Comparison of ENCODE assay signal across 14 mouse cellular contexts in genomic region chr10:68324061-68324460, GRCm38 (mm10). TPM values are rescaled to one million over a fixed set of nuclear protein-coding genes. Genes with fewer than 3 reads are reported as not detected.
DNase-seq lines count a peak whose midpoint lies in the region; ATAC-seq and TF ChIP-seq lines count a peak whose summit lies in the region.
"Had no signal": no experiment of that assay in that cellular context is flagged by ENCODE, and none has a peak within 500 bp of the region (broad histone marks: within the 10 kb centered on the region; RNA-seq: fewer than 3 reads in every experiment).

No protein-coding gene starts in this region.

- no peaks in the 10 kb centered on the region for H3K27me3 ChIP-seq in intestine, embryonic 14.5 days (replicated peaks; ENCODE audit: control insufficient read depth, insufficient read depth, low read length)
- H3K27me3 ChIP-seq in intestine, embryonic 16.5 days (replicated peaks; ENCODE audit: control insufficient read depth, insufficient read depth, low read length) = no peaks in the 10 kb centered on the region
- H3K27me3 ChIP-seq in midbrain, embryonic 14.5 days (ENCODE audit: control insufficient read depth, insufficient read depth, low read length) = no peaks in the 10 kb centered on the region
- no peaks in the 10 kb centered on the region for H3K27me3 ChIP-seq in midbrain, embryonic 11.5 days (ENCODE audit: control insufficient read depth, insufficient read depth, low read length)
- no peaks in the 10 kb centered on the region for H3K27me3 ChIP-seq in midbrain, postnatal 0 days (ENCODE audit: insufficient read depth, low read length)
- H3K27me3 ChIP-seq: kidney, embryonic 15.5 days; liver, embryonic 15.5 days had no signal

- H3K4me2 ChIP-seq in intestine, embryonic 14.5 days (ENCODE audit: low read length) = no peak overlapping the region
- H3K4me2 ChIP-seq in intestine, embryonic 16.5 days (ENCODE audit: low read depth, low read length) = no peak overlapping the region
- H3K4me2 ChIP-seq in midbrain, embryonic 14.5 days (ENCODE audit: low read length) = peak overlapping the region; percentile 24; the same call in 1 of the 2 replicates
- no peak overlapping the region for H3K4me2 ChIP-seq in midbrain, embryonic 11.5 days
- H3K4me2 ChIP-seq in midbrain, postnatal 0 days (ENCODE audit: low read depth, low read length, poor library complexity, severe bottlenecking) = peak overlapping the region; percentile 32
- H3K4me2 ChIP-seq: kidney, embryonic 15.5 days; liver, embryonic 15.5 days had no signal

- H3K4me3 ChIP-seq in intestine, embryonic 14.5 days (ENCODE audit: low read depth, low read length) = no peak overlapping the region
- no peak overlapping the region for H3K4me3 ChIP-seq in intestine, embryonic 16.5 days (ENCODE audit: low read length)
- no peak overlapping the region for H3K4me3 ChIP-seq in midbrain, embryonic 14.5 days (replicated peaks; ENCODE audit: low read depth, low read length)
- no peak overlapping the region for H3K4me3 ChIP-seq in midbrain, embryonic 11.5 days (ENCODE audit: low read depth, low read length)
- H3K4me3 ChIP-seq in midbrain, postnatal 0 days (ENCODE audit: low read depth, low read length) = peak overlapping the region; percentile 8; the same call in 1 of the 2 replicates
- H3K4me3 ChIP-seq: kidney, embryonic 15.5 days; liver, embryonic 15.5 days had no signal

- H3K27ac ChIP-seq in intestine, embryonic 14.5 days (ENCODE audit: low read depth) = no peak overlapping the region
- no peak overlapping the region for H3K27ac ChIP-seq in intestine, embryonic 16.5 days (ENCODE audit: low read length)
- no peak overlapping the region for H3K27ac ChIP-seq in midbrain, embryonic 14.5 days (replicated peaks; ENCODE audit: low read depth, low read length)
- no peak overlapping the region for H3K27ac ChIP-seq in midbrain, embryonic 11.5 days (ENCODE audit: low read depth, low read length)
- no peak overlapping the region for H3K27ac ChIP-seq in midbrain, postnatal 0 days (ENCODE audit: low read depth, low read length)
- H3K27ac ChIP-seq: kidney, embryonic 15.5 days; liver, embryonic 15.5 days had no signal

- 90% methylated on average over 11 of the region's 11 CpGs for WGBS in intestine, embryonic 14.5 days
- WGBS in intestine, embryonic 16.5 days = 88% methylated on average over 11 of the region's 11 CpGs
- WGBS in midbrain, embryonic 14.5 days = 54% methylated on average over 11 of the region's 11 CpGs
- 85% methylated on average over 11 of the region's 11 CpGs for WGBS in midbrain, embryonic 11.5 days
- WGBS in midbrain, postnatal 0 days = 38% methylated on average over 11 of the region's 11 CpGs

- peaks cover 6% of the 10 kb centered on the region for H3K4me1 ChIP-seq in intestine, embryonic 14.5 days (replicated peaks; ENCODE audit: control insufficient read depth, insufficient read depth, low read length)
- H3K4me1 ChIP-seq in intestine, embryonic 16.5 days (ENCODE audit: control insufficient read depth, insufficient read depth, low read length) = peaks cover 4% of the 10 kb centered on the region
- H3K4me1 ChIP-seq in midbrain, embryonic 14.5 days (ENCODE audit: control insufficient read depth, insufficient read depth, low read length) = no peaks in the 10 kb centered on the region
- H3K4me1 ChIP-seq in midbrain, embryonic 11.5 days (ENCODE audit: control insufficient read depth, insufficient read depth, low read length) = no peaks in the 10 kb centered on the region
- H3K4me1 ChIP-seq in midbrain, postnatal 0 days (ENCODE audit: insufficient read depth, low read length) = no peaks in the 10 kb centered on the region; the same call in 1 of the 2 replicates
- H3K4me1 ChIP-seq: liver, embryonic 15.5 days had no signal

- ATAC-seq in CD4-positive, CD25-positive, alpha-beta regulatory T cell, adult 4 months = no peak
- no peak for ATAC-seq in intestine, embryonic 14.5 days (replicated peaks; ENCODE audit: low FRiP score, low TSS enrichment, low read depth)
- no peak for ATAC-seq in intestine, embryonic 16.5 days
- ATAC-seq in midbrain, embryonic 14.5 days (ENCODE audit: low FRiP score, low TSS enrichment) = no peak
- ATAC-seq in midbrain, embryonic 11.5 days (ENCODE audit: low FRiP score) = no peak
- ATAC-seq in midbrain, postnatal 0 days (ENCODE audit: low FRiP score) = no peak

- H3K36me3 ChIP-seq in intestine, embryonic 14.5 days (ENCODE audit: control insufficient read depth, insufficient read depth, low read length) = no peaks in the 10 kb centered on the region
- no peaks in the 10 kb centered on the region for H3K36me3 ChIP-seq in intestine, embryonic 16.5 days (ENCODE audit: control insufficient read depth, insufficient read depth, low read length)
- H3K36me3 ChIP-seq in midbrain, embryonic 14.5 days (ENCODE audit: control insufficient read depth, insufficient read depth, low read length) = no peaks in the 10 kb centered on the region
- no peaks in the 10 kb centered on the region for H3K36me3 ChIP-seq in midbrain, embryonic 11.5 days (ENCODE audit: control insufficient read depth, insufficient read depth, low read length)
- H3K36me3 ChIP-seq in midbrain, postnatal 0 days (ENCODE audit: insufficient read depth, low read length) = no peaks in the 10 kb centered on the region
- H3K36me3 ChIP-seq: kidney, embryonic 15.5 days; liver, embryonic 15.5 days had no signal

- no peak overlapping the region for H3K9ac ChIP-seq in intestine, embryonic 14.5 days (ENCODE audit: low read length)
- no peak overlapping the region for H3K9ac ChIP-seq in intestine, embryonic 16.5 days (ENCODE audit: low read depth, low read length)
- H3K9ac ChIP-seq in midbrain, embryonic 14.5 days (replicated peaks; ENCODE audit: low read length) = no peak overlapping the region
- H3K9ac ChIP-seq in midbrain, embryonic 11.5 days (ENCODE audit: low read length) = no peak overlapping the region
- no peak overlapping the region for H3K9ac ChIP-seq in midbrain, postnatal 0 days (replicated peaks; ENCODE audit: low read length, poor library complexity, severe bottlenecking)
- H3K9ac ChIP-seq: kidney, embryonic 15.5 days; liver, embryonic 15.5 days had no signal

- no peak for TF ChIP-seq CTCF in midbrain, postnatal 0 days (IDR thresholded peaks at IDR 0.05)

- peak; percentile 3 for DNase-seq in CD4-positive, CD25-positive, alpha-beta regulatory T cell, adult 2 months (ENCODE audit: low read depth, low spot score)
- peak; percentile 29 for DNase-seq in intestine, embryonic 14.5 days (ENCODE audit: low spot score)
- DNase-seq in midbrain, embryonic 14.5 days = peak; percentile 53
- DNase-seq in midbrain, embryonic 11.5 days (ENCODE audit: low spot score, missing footprints) = no peak
- peak; percentile 13 for DNase-seq in midbrain, postnatal 0 days (ENCODE audit: low spot score)
- DNase-seq in urinary bladder, postnatal 14 days (ENCODE audit: low spot score) = no peak
- DNase-seq: adrenal gland, adult 8-10 months; heart, postnatal 14 days; lung, postnatal 4 days; spleen, adult 18-20 months had no signal

- no peaks in the 10 kb centered on the region for H3K9me3 ChIP-seq in intestine, embryonic 14.5 days (ENCODE audit: control insufficient read depth, low read length)
- no peaks in the 10 kb centered on the region for H3K9me3 ChIP-seq in intestine, embryonic 16.5 days (ENCODE audit: control insufficient read depth, low read length)
- H3K9me3 ChIP-seq in midbrain, embryonic 14.5 days (ENCODE audit: control insufficient read depth, low read length) = no peaks in the 10 kb centered on the region
- H3K9me3 ChIP-seq in midbrain, embryonic 11.5 days (ENCODE audit: control insufficient read depth, low read length) = no peaks in the 10 kb centered on the region
- no peaks in the 10 kb centered on the region for H3K9me3 ChIP-seq in midbrain, postnatal 0 days (ENCODE audit: low read length)
- H3K9me3 ChIP-seq: kidney, embryonic 15.5 days; liver, embryonic 15.5 days had no signal

RNA-seq across cellular contexts. Expression of gene Arid5b, which starts 45.5 kb away (rescaled TPM):
- polyA plus RNA-seq in CD4-positive, CD25-positive, alpha-beta regulatory T cell, adult 4 months (2017; shearing (Covaris generic)) = 10 to 100 TPM; 63.9 to 78.6 TPM
- polyA plus RNA-seq in intestine, embryonic 14.5 days (2014; fragmentation: Nextera tagmentation; extraction: Ambion mirVana) = 34.0 and 35.0 TPM in 2 replicates
- polyA plus RNA-seq in intestine, embryonic 16.5 days (2015; fragmentation: Nextera tagmentation; extraction: Ambion mirVana) = 22.6 and 27.0 TPM in 2 replicates
- polyA plus RNA-seq in midbrain, embryonic 14.5 days (2014; fragmentation: Nextera tagmentation; extraction: Ambion mirVana) = 18.4 and 22.2 TPM in 2 replicates
- 13.4 and 13.9 TPM in 2 replicates for polyA plus RNA-seq in midbrain, embryonic 11.5 days (2014; fragmentation: Nextera tagmentation; extraction: Ambion mirVana)
- 12.9 and 13.6 TPM in 2 replicates for total RNA-seq in midbrain, postnatal 0 days (2014; rRNA removed)
- polyA plus RNA-seq in midbrain, postnatal 0 days (2015; fragmentation: Nextera tagmentation; extraction: Ambion mirVana) = 10.6 and 13.3 TPM in 2 replicates

Comparison
In these comparisons a context has a peak if more than half of its experiments do, and no peak if none do; other contexts are left out.
1. DNase-seq: peak in CD4-positive, CD25-positive, alpha-beta regulatory T cell, adult 2 months (single experiment), intestine, embryonic 14.5 days (single experiment), midbrain, embryonic 14.5 days (single experiment) and midbrain, postnatal 0 days (single experiment); none in midbrain, embryonic 11.5 days (single experiment) and urinary bladder, postnatal 14 days (single experiment).
2. H3K4me2 ChIP-seq: peak in midbrain, embryonic 14.5 days (single experiment) and midbrain, postnatal 0 days (single experiment); none in intestine, embryonic 14.5 days (single experiment), intestine, embryonic 16.5 days (single experiment) and midbrain, embryonic 11.5 days (single experiment).